Mouse (Mus musculus): ENCODE data around the gene Stag3.

GRCm38 (mm10) chr5:138256094-138256467, 24.0 kb upstream of the Stag3 start:
- TF ChIP-seq CTCF (IDR thresholded peaks at IDR 0.05; ENCODE audit: borderline replicate concordance, insufficient read depth, low read length) (no peak), POLR2A (IDR thresholded peaks at IDR 0.05; ENCODE audit: low read depth, low read length) (no peak)
